Mouse (Mus musculus) G1E-ER4 (cell line): Measurements from ENCODE around the gene Morc2a. TPM values are rescaled to one million over a fixed set of nuclear protein-coding genes. Genes with fewer than 3 reads are reported as not detected.

Experiments used
- GATA1 ChIP-seq: IDR thresholded peaks from one replicate; pipeline ENCODE4 v1.8.0; 2012; ENCODE audit warnings: low read length, inconsistent platforms
- polyA plus RNA-seq: library from polyadenylated mRNA; stranded (reverse); fragments of >175 nt; gene quantifications from 2 replicates; pipeline ENCODE4 v1.2.3, GENCODE M21; 2012

The Morc2a gene
- polyA plus RNA-seq, 1 experiment: 0.23 TPM

- no peak for TF ChIP-seq GATA1
Observed at GRCm38 (mm10) chr11:3677204-3677603, 28.2 kb downstream of the Morc2a start.

GRCm38 (mm10) chr11:3679771-3680170 lies 30.8 kb downstream of the Morc2a start:
- no peak for TF ChIP-seq GATA1

GRCm38 (mm10) chr11:3683696-3684095 lies 34.7 kb downstream of the Morc2a start:
- TF ChIP-seq GATA1: no peak

GRCm38 (mm10) chr11:3684232-3684631 lies 35.2 kb downstream of the Morc2a start:
- TF ChIP-seq GATA1: no peak

GRCm38 (mm10) chr11:3684723-3685430 lies 35.9 kb downstream of the Morc2a start:
- TF ChIP-seq GATA1: no peak

DNA sequence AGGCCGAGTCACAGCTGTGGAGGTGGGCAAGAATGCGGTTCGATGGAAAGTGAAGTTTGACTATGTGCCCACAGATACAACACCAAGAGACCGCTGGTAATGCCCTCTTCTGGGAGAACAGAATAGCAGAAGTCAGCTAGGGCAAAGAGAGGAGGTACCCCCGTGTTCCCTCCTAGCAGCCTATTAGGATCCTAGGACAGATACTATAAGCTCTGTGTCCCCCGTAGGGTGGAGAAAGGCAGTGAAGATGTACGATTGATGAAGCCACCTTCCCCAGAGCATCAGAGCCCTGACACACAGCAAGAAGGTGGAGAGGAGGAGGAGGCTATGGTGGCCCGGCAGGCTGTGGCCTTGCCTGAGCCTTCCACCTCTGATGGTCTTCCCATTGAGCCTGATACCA lies 36.4 kb downstream of the Morc2a start:
- no peak for TF ChIP-seq GATA1

DNA sequence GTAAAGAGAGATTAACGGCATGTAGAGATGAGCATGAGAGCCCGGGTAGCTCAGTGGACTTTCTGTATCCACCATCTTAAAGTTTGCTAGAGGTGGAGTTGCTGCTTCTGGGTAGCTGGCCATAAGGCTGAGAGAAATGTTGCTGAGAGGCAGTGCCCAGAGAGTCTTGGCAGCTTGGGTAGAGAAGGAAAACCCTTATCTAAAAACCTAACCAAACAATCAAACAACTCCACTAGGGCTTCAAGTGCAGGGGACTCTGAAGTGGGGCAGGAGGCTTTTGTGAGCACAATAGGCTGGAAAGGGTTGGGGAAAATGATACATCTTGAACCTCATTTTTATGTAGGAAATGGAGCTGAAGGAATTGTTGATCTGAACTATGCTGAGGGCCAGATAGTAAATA lies 37.3 kb downstream of the Morc2a start:
- no peak for TF ChIP-seq GATA1

DNA sequence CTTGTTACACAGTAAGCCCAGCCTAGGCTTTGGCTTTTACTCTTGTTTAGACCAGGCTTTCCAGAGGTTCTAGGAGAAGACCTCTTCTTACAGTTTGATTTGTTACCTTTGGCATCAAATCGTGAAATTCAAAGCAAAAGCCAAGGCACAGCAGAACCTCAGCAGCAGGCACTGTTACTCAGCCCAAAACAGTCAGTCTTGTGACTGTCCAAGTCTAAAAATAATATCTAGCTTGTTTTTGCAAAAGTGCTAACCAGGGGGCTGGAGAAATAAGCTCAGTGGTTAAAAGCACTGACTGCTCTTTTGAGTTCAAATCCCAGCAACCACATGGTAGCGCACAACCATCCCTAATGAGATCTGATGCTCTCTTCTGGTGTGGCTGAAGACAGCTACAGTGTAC lies 37.9 kb downstream of the Morc2a start:
- TF ChIP-seq GATA1: no peak

DNA sequence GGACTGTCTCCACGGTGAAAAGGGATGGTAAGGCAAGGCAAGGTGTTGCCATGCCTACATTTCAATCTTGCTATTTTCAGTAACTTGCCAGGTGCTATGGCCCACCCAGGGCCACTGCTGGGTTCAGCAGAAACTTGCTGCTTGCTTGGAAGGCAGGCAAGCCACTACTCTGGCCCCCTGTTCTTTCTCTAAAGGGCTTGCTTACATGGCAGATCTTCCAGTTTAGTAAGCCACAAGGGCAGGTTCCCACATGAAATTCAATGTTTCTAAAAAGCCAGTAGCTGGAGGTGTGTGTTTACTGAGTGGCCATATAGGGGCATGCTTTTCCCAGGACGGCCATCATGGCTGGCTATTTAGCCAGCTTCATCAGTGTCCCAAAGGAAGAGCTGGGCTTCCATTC lies 42.8 kb downstream of the Morc2a start:
- no peak for TF ChIP-seq GATA1

DNA sequence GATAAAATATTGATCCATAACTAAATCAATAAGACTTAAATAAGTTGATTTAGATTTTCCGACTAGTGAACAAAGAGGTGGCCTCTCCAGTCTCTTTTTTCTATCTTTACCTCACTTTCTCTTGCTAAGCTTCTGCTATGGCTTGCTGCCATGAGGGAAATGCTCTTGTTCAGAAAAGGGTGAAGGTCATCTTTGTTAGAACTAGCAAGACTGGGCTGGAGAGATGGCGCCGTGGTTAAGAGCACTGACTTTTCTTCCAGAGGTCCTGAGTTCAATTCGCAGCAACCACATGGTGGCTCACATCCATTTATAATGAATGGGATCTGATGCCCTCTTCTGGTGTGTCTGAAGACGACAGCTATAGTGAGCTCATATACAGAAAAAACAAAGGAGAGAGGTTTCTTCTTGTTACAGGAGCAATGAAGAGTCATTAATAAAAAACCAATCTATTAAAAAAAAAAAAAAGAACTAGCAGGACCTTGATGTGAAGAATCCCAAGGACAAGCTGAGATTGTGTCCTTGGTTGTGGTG lies 47.2 kb downstream of the Morc2a start:
- TF ChIP-seq GATA1: no peak

DNA sequence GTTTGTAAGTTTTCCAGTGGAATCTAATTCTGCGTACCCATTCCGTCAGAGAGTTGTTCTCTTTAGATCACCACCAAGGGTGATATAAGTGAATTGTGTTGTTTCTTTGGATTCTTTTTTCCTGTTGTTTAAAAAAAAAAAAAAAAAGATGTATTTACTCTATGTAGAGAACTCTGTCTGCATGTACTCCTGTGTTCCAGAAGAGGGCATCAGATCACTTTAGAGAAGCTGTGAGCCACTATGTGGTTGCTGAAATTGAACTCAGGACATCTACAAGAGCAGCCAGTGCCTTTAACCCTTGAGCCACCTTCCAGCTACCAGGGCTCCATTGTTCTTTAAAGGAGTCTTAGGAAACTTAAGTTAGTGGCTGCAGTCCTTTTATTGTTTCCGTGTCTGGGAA lies 48.5 kb downstream of the Morc2a start:
- TF ChIP-seq GATA1: no peak

DNA sequence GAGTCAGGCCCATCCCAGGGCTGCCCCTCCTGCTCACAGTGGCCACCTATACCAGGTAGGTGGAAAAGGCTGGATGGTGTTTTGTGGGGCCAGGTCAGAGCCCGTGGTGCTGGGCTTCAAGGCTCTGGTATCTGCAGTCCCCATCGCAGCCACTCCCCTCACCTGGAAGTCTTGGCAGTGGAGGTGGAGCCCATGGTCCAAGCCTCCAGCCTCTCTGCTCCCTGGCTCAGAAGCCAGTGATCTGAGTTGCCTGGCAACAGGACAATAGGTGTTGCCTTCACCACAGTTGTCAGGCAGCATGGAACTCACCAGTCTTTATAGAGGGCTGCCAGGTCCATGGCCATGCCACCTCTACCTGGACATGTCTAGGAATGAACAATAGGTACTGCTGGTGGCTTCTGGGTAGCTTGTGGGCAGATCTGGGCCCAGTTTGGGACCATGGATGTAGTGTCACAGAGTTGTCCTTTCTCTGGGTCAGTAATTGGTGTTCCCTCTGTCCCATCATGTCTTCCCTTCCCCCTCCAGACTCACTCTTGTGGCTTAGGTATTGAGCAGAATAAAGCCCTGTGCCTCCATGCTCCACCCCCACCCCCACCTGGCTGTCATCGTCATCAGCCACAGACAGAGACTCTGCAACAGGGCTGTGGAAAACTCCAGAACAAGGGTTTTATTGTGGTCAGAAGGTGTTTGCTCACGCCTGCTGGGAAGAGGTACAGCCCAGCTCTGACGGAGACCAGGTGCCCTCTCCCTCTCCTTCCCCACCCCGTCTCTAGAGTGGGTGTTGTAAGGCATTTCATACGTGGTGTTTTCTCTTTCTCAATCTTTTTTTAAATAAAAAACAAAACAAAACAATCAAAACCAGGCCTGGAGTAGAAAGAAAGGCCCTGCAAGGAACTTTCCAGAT lies 54.4 kb downstream of the Morc2a start:
- TF ChIP-seq GATA1: no peak

GRCm38 (mm10) chr11:3704404-3704803 lies 55.4 kb downstream of the Morc2a start:
- no peak for TF ChIP-seq GATA1

GRCm38 (mm10) chr11:3707057-3707456 lies 58.1 kb downstream of the Morc2a start:
- no peak for TF ChIP-seq GATA1

DNA sequence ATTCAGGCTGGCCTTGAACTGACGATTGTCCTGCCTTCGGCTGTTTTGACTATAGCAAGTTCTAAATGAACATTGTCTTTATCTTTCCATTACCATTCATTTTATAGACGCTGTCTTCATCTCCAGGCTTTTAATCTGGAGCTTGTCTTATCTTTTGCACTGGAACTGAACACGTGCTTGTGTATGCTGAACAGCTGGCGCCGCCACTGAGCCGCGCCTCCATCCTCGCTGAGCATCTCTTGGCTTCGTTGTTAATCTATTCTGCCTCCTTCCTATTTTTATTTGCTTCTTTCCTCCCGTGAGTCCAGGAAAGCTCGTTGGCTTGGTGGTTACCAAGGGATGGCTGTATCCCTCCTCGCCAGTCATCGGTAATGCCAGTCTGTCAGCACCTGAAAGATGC lies 61.2 kb downstream of the Morc2a start:
- TF ChIP-seq GATA1: no peak

DNA sequence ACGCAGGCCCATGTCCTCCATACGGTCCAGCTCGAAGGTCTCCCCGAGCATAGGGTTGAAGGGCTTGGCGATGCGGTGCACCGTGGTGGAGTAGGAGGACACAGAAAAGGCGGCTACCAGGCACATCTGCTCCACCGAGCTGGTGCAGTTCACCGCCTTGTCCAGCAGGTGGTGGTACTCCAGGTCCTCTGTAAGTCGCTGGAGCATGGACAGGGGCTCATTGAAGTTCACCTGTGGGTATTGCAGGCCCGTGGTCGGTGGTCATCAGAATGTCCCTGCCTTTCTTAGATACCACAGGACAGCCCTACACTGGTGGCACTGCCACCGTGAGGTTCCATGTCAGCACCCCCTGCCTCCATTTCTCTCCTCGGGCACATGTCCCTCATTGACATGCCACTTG lies 65.5 kb downstream of the Morc2a start:
- TF ChIP-seq GATA1: no peak
